In genomic region chr1:193272137-193272915, GRCm38 (mm10) we compare ENCODE assay signal across 9 mouse cellular contexts. TPM values are rescaled to one million over a fixed set of nuclear protein-coding genes. Genes with fewer than 3 reads are reported as not detected.
A peak's percentile ranks its signal among the peaks of the same experiment; 100 is the strongest.
DNase-seq lines count a peak whose midpoint lies in the region; ATAC-seq and TF ChIP-seq lines count a peak whose summit lies in the region.
"Had no signal": no experiment of that assay in that cellular context is flagged by ENCODE, and none has a peak within 500 bp of the region (broad histone marks: within the 10 kb centered on the region; RNA-seq: fewer than 3 reads in every experiment).

No protein-coding gene starts in this region.

- peak overlapping the region; percentile 69 for H3K9ac ChIP-seq in hindbrain, embryonic 13.5 days
- peak overlapping the region; percentile 61 for H3K9ac ChIP-seq in limb, embryonic 12.5 days (replicated peaks)
- peak overlapping the region; percentile 38 for H3K9ac ChIP-seq in midbrain, embryonic 14.5 days (replicated peaks; ENCODE audit: low read length)

- peak overlapping the region; percentile 55 for H3K4me3 ChIP-seq in forebrain, embryonic 10.5 days
- peak overlapping the region; percentile 34 for H3K4me3 ChIP-seq in hindbrain, embryonic 13.5 days
- peak overlapping the region; percentile 44 for H3K4me3 ChIP-seq in limb, embryonic 12.5 days (replicated peaks)
- H3K4me3 ChIP-seq in midbrain, embryonic 14.5 days (replicated peaks; ENCODE audit: low read depth, low read length): peak overlapping the region; percentile 33

- H3K27me3 ChIP-seq in forebrain, embryonic 10.5 days (ENCODE audit: poor library complexity, severe bottlenecking): peaks cover 10% of the 10 kb centered on the region
- no peaks in the 10 kb centered on the region for H3K27me3 ChIP-seq in hindbrain, embryonic 13.5 days
- H3K27me3 ChIP-seq in limb, embryonic 12.5 days: no peaks in the 10 kb centered on the region
- no peaks in the 10 kb centered on the region for H3K27me3 ChIP-seq in midbrain, embryonic 14.5 days (ENCODE audit: control insufficient read depth, insufficient read depth, low read length)
- H3K27me3 ChIP-seq: CH12.LX had no signal

- 9% methylated on average over 24 of the region's 24 CpGs for WGBS in forebrain, embryonic 10.5 days
- 7% methylated on average over 24 of the region's 24 CpGs for WGBS in hindbrain, embryonic 13.5 days
- WGBS in limb, embryonic 12.5 days: 12% methylated on average over 24 of the region's 24 CpGs
- 7% methylated on average over 24 of the region's 24 CpGs for WGBS in midbrain, embryonic 14.5 days

- 0 out of 2 replicates have a peak, but pooled peaks have one; percentile 8 for TF ChIP-seq POLR2A in brain, embryonic 14.5 days (IDR thresholded peaks at IDR 0.05; ENCODE audit: borderline replicate concordance, extremely low read depth, insufficient read depth, insufficient read length, poor library complexity, severe bottlenecking)

- H3K27ac ChIP-seq in forebrain, embryonic 10.5 days: peak overlapping the region; percentile 88
- H3K27ac ChIP-seq in hindbrain, embryonic 13.5 days: peak overlapping the region; percentile 44
- H3K27ac ChIP-seq in limb, embryonic 12.5 days: peak overlapping the region; percentile 66
- H3K27ac ChIP-seq in midbrain, embryonic 14.5 days (replicated peaks; ENCODE audit: low read depth, low read length): peak overlapping the region; percentile 63

- H3K9me3 ChIP-seq in forebrain, embryonic 10.5 days: no peaks in the 10 kb centered on the region
- H3K9me3 ChIP-seq in hindbrain, embryonic 13.5 days: no peaks in the 10 kb centered on the region
- H3K9me3 ChIP-seq in limb, embryonic 12.5 days: no peaks in the 10 kb centered on the region
- no peaks in the 10 kb centered on the region for H3K9me3 ChIP-seq in midbrain, embryonic 14.5 days (ENCODE audit: control insufficient read depth, low read length)

- no peak for TF ChIP-seq CTCF in brain, embryonic 14.5 days (IDR thresholded peaks at IDR 0.05; ENCODE audit: borderline replicate concordance, extremely low read depth, insufficient read depth, insufficient read length)

- peaks cover 21% of the 10 kb centered on the region for H3K4me1 ChIP-seq in forebrain, embryonic 10.5 days
- peaks cover 15% of the 10 kb centered on the region for H3K4me1 ChIP-seq in hindbrain, embryonic 13.5 days (replicated peaks)
- H3K4me1 ChIP-seq in limb, embryonic 12.5 days (replicated peaks): peaks cover 14% of the 10 kb centered on the region
- H3K4me1 ChIP-seq in midbrain, embryonic 14.5 days (ENCODE audit: control insufficient read depth, insufficient read depth, low read length): peaks cover 11% of the 10 kb centered on the region; the same call in 1 of the 2 replicates

- H3K4me2 ChIP-seq in hindbrain, embryonic 13.5 days: peak overlapping the region; percentile 57
- H3K4me2 ChIP-seq in limb, embryonic 12.5 days: peak overlapping the region; percentile 72
- peak overlapping the region; percentile 60 for H3K4me2 ChIP-seq in midbrain, embryonic 14.5 days (ENCODE audit: low read length)

- peak; percentile 71 for ATAC-seq in hindbrain, embryonic 13.5 days (ENCODE audit: low FRiP score)
- ATAC-seq in limb, embryonic 12.5 days (ENCODE audit: insufficient number of reproducible peaks, insufficient read depth, low FRiP score, low TSS enrichment, low read depth): peak; percentile 33; the same call in 1 of the 2 replicates
- ATAC-seq in midbrain, embryonic 14.5 days (ENCODE audit: low FRiP score, low TSS enrichment): peak; percentile 71

- H3K36me3 ChIP-seq in forebrain, embryonic 10.5 days (replicated peaks): no peaks in the 10 kb centered on the region
- no peaks in the 10 kb centered on the region for H3K36me3 ChIP-seq in hindbrain, embryonic 13.5 days
- no peaks in the 10 kb centered on the region for H3K36me3 ChIP-seq in limb, embryonic 12.5 days
- no peaks in the 10 kb centered on the region for H3K36me3 ChIP-seq in midbrain, embryonic 14.5 days (ENCODE audit: control insufficient read depth, insufficient read depth, low read length)

- intact Hi-C loops in heart, postnatal 25 days (cut with DNase I): loop anchor here (2.0 kb wide), 1 partner anchor 44 kb away; no protein-coding TSS in a partner anchor

- DNase-seq in heart, adult 11 months: peak; percentile 95
- DNase-seq in heart, postnatal 25 days (ENCODE audit: low spot score): no peak
- peak; percentile 69 for DNase-seq in brain, embryonic 14.5 days (ENCODE audit: low read depth)
- peak; percentile 47 for DNase-seq in forebrain, embryonic 10.5 days (ENCODE audit: extremely low spot score, low spot score)
- DNase-seq in midbrain, embryonic 14.5 days: peak; percentile 66
- DNase-seq in thymus, postnatal 4 days: peak; percentile 58

RNA-seq across cellular contexts. Expression of gene G0s2, which starts 0.7 kb away (rescaled TPM):
- total RNA-seq in heart, postnatal 25 days (2021): 10 to 100 TPM; 64.5 to 74.4 TPM
- 7.3 and 9.8 TPM in 2 replicates for polyA plus RNA-seq in brain, embryonic 14.5 days (2012; rRNA removed)
- polyA plus RNA-seq in forebrain, embryonic 10.5 days (2016; fragmentation: Nextera tagmentation; extraction: Ambion mirVana): 5.6 and 6.1 TPM in 2 replicates
- polyA plus RNA-seq in hindbrain, embryonic 13.5 days (2015; fragmentation: Nextera tagmentation; extraction: Ambion mirVana): 6.2 and 6.5 TPM in 2 replicates
- polyA plus RNA-seq in limb, embryonic 12.5 days (2016; fragmentation: Nextera tagmentation; extraction: Ambion mirVana): 10.4 and 12.8 TPM in 2 replicates
- polyA plus RNA-seq in midbrain, embryonic 14.5 days (2014; fragmentation: Nextera tagmentation; extraction: Ambion mirVana): 5.7 and 7.4 TPM in 2 replicates
- total RNA-seq: CH12.LX had no signal

RNA-seq across cellular contexts. Expression of gene Hsd11b1, which starts 8.5 kb away (rescaled TPM):
- total RNA-seq in heart, postnatal 25 days (2021): 1 to 10 TPM; 6.7 to 7.2 TPM
- polyA plus RNA-seq in brain, embryonic 14.5 days (2012; rRNA removed): 0.09 and 0.37 TPM in 2 replicates
- 0.12 and 0.14 TPM in 2 replicates for polyA plus RNA-seq in forebrain, embryonic 10.5 days (2016; fragmentation: Nextera tagmentation; extraction: Ambion mirVana)
- polyA plus RNA-seq in hindbrain, embryonic 13.5 days (2015; fragmentation: Nextera tagmentation; extraction: Ambion mirVana): not detected in 2 replicates
- polyA plus RNA-seq in limb, embryonic 12.5 days (2016; fragmentation: Nextera tagmentation; extraction: Ambion mirVana): 0.28 and 0.61 TPM in 2 replicates
- polyA plus RNA-seq in midbrain, embryonic 14.5 days (2014; fragmentation: Nextera tagmentation; extraction: Ambion mirVana): 0.22 TPM in 1 of 2 replicates, not detected in the other
